Mouse (Mus musculus): ENCODE measurements around the gene Il18r1.

Gene Il18r1

DNA sequence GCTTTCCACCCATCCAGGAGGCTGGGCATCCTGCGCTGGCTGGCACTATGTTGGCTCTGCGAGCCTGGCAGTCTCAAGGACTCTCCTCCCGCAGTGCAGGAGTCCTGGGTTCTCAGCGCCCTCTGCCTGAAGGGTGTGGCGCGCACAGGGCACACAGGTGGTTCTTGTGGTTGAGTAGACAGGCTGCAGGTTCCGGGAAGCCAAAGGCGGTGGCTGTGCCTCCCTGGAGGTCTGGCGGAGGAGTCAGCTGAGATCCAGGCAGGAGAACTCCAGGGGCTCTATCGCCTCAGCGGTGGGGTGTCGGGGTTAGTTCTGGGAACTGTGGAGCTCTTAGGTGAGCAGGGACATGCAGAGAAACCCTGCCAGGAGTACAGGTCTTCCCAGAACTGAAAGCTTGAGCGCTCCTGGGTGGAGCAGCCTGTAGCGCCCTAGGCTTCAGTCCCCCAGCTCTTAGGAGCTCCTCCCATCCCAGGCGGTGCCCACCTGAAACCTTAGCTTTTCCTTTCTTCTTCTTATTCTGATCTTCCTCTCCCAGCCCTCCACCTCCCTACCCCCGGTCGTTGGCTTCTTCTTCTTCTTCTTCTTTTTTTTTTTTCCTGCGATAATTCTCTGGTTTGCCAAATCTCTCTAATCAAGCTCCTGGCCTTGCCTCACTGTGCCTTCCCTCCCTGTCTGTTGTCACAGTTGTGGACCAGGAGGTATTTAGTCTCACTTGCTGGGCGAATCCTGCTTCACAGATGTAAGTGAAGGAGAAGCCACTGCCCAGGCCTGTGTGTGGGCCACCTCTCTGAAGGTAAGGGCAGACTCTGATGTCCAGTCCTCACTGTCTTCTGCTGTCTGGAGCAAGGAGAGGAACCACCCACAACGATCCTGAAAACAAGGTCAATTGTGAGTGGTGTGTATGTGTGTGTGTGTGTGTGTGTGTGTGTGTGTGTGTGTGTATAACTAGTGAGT is at the start of gene Il18r1:
Il18r1 (plus strand) TSS at position 76 of the 954 bp plus-strand sequence.
- in situ Hi-C loops (cut with MboI, MseI), result loop anchor here (5.0 kb wide), 2 partner anchors 47 to 83 kb away; no protein-coding TSS in a partner anchor

DNA sequence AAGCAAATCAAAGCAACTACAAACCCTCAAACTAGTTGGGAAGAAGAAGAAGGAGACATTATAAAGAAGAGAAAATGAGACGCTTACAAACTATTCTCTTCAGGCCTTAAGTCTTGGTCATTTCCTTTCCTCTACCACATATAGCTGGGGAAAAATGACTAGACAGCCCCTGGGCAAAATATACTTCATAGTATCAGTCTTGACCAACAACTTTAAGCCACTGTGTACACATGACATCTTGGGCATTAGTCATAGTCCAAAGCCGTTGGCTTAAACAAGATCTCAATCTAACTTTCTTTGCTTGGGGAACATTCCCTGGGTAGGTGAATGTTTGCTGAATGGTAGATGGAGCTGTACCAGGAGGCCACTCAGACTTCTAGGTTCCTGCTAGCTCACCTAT is 48.3 kb upstream of the Il18r1 start:
- in situ Hi-C loops (cut with MboI, MseI), result no loop called here

DNA sequence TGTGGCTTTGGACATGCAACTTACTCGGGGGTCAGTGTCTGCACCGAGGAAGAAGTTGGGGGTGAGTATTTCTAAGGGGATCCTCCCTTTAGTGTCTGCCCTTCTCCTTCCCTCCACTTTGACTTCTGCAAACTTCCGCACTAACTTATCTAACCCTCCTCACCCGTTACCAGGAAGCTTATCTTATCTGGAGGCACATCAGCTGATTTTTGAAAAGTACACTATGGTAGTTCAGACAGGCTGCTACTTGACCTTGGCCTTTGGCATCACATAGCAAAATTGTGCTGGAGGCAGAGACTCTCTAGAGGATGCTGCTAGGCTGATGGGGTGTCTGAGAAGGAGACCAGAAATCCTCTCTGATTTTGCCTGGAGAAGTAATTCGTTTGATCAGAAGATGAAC is 46.8 kb upstream of the Il18r1 start:
- in situ Hi-C loops (cut with MboI, MseI), result no loop called here

DNA sequence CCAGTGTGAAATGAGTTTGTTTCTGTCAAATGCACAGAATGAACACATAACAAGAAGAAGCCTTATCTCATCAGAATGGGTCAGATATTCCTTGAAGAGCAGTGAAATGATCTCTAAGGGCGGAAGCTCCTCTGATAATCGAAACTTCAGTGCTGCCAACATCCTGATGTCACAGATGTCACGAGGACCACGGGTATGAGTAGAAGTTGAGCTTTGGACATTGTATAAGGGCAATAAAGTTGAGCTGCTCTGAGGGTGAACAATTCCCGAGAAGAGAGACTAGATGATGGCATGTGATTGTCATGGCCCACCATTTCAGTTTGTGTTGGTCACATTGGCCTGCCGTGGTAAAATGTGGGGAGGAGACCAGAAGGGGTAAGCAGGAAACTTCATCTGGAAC is 41.5 kb upstream of the Il18r1 start:
- in situ Hi-C loops (cut with MboI, MseI), result no loop called here

DNA sequence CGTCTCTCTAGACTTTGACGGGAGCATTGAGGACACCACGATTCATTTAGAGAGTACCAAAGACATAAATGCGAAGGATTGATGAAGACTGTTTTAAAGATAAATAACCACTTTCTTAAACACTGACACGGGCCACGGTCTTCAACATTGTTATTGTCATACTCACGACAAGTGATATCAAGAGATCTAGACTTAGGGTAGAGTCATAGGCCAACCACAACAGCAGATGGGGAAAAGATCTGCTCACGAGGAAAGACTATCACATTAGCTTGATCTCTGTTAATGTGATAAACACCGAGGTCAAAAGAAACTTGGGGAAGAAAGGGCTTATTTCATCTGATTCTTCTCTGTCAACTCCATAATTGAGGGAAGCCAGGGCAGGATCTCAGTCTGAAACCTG is 38.1 kb upstream of the Il18r1 start:
- in situ Hi-C loops (cut with MboI, MseI), result no loop called here

DNA sequence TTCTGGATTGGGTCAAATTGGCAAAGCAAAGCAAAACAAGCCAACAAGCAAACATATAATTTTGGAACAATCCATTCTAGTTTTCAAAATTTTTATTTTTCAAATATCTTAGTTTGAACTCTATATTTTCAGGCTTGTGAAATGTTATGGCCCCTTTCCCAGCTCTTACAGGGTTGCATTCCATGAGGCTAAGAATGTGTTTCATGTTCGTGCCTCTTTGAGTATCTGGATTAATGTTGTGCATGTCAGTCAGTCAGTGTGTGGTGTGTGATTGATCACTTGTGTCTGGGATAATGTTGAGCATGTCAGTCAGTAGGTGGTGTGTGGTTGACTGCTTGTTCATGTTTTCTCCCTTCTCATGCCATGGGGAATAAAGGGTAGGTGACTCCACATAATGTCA is 37.5 kb upstream of the Il18r1 start:
- in situ Hi-C loops (cut with MboI, MseI), result no loop called here

DNA sequence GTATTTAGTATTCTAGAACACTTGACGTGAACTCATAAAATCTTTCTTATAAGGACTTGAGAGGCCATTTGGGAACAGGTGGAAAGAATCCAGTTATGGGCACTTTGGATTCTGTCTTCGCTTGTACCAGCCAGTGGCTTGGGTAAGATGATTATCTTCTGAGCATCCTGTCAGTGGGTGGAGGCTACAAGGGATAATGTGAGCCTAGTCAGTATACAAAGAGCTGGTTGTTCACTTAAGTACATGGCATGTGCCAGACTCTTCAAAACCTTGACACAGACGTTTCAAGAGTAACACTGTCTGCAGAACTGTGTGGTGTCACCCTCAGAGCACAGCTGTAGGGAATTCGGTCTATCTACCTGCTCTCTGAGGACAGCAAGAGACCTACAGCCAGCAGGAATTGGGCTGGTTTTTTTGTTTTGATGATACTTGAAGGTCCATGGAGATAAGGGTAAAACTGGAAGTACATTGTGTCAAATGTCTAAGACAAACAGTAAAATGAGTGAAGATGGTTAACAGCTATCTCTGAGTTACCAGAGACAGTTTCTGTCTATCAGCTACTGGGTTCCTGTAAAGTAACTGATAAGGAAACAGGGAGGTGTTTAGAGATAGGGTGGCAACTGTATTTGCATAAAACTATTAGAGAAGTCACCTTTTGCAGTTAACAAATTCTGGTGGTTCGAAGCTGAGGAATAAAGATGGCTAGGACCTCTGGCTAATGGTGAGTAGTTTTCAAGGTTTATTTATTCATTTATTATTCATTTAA is 36.3 kb upstream of the Il18r1 start, which contains the start of gene Il1rl1:
Il1rl1 (plus strand) TSS at position 661 of the 766 bp plus-strand sequence.
- in situ Hi-C loops (cut with MboI, MseI), result no loop called here

DNA sequence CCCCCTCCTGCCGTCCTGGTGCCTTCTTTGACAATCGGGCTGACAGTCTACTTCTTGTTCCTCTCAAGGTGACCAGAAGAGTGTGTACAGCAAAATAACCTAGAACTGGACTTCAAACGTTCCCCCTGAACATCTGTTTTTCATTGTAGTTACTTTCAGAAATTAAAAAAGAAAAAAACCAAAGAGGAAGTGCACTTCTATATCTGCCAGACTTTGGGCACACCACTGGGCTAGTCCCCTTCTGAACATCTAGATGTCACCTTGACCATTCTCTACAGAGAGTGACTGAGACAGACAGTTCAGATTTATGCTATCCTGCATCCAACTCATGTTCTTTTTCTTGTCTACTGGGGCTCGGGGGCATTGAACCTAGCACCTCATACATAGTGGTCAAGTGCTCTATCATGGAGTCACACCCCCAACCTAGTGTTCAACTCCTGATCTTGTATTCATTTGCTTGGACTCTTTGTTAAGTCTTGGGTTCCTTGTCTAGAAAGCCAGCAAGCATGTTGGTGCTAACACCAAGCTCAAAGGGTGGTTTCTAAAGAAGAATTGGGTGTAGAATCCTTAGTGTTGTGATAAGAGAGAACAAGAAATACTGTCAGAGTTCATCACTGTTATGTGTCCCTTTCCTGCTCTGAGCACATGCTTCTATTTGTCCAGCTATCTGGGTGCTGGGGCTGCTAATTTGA is 35.1 kb upstream of the Il18r1 start:
- in situ Hi-C loops (cut with MboI, MseI), result no loop called here

DNA sequence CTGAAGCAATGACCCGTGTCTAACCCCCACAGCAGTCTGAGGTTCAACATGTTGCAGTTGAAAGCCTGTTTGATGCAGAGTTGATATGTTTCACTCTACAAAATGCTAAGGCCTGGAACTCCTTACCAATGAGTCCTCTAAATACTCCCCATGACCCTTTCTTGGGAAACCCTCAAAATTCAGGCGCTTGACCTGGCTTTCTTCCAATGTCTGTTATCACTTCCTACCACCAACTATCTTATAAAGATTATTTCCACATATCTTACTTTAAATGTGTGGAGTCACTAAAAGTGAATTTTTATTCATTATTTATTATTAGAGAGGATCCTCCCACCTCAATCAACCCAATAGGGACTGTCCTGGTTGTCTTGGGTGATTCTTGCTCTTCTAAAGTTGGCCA is 33.2 kb upstream of the Il18r1 start:
- in situ Hi-C loops (cut with MboI, MseI), result no loop called here

DNA sequence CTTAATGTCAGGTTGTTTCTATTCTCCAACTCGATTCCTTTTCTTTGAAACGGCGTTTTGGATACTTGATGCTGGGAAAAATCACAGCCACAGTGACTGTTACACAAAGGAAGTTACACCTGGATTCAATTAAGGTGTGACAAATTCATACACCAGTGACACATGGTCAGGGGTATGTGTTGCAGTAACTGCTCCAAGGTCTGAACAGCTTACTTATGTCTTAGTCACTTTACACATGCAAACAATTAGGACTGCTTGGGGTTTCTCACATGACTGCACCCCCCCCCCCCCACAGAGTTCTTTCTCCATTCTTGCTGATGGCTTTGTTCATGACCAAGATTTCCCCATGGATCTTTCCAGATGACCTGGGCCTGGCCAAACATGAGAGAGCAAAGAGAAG is 29.4 kb upstream of the Il18r1 start:
- in situ Hi-C loops (cut with MboI, MseI), result no loop called here

DNA sequence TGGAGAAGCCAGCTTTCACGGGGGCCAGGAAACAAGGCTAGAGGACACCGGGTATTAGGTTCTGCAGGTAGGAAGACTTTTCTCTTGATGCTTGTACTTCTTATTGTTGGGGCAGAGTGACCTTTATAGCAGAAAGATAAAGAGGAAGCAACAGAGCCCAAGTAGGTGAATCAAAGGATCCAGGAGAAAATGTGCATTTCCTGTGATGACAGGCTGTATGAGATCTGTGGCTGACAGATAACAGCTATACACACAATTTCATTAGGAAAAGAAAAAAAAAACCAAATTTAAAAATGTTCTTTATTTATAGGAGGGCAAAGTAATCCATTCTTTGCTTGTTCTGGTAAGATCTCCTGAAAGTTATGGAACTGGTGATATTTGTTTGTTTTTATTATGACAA is 28.0 kb upstream of the Il18r1 start:
- in situ Hi-C loops (cut with MboI, MseI), result no loop called here

DNA sequence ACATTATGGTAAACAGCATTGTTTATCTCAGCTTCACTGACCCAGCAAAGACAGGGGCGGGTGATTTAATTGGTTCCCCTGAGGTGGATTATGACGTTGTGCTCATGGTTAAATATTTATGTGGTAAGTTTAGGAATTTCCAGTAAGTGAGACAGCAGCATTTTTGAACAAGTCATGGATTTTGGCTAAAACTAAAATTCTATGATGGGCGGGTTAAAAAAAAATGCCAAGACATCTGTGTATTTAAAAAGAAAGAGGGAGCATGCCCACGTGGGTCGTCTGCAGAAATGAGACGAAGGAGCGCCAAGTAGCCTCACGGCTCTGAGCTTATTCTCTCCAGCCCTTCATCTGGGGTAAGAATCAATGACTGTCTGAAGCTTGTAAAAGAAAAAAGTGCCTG is 25.8 kb upstream of the Il18r1 start:
- in situ Hi-C loops (cut with MboI, MseI), result no loop called here

DNA sequence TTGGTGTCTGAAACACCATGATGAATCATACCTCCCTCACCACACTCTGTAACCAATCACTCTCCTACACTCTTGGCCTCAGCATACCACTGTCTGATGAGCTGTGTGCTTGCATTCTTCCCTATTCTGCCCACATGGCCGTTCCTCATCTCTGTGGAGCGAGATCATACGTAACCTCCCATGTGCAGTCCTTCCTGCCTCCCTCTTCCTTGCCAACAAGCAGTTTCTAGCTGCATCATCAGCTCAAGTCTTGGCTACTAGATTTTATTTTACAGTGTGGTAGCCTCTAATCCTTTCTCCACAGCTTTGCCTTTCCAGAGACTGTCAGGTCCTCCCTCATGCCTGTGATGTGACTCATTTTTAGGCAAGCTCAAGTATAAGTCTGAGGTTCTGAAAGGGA is 20.6 kb upstream of the Il18r1 start:
- in situ Hi-C loops (cut with MboI, MseI), result no loop called here

DNA sequence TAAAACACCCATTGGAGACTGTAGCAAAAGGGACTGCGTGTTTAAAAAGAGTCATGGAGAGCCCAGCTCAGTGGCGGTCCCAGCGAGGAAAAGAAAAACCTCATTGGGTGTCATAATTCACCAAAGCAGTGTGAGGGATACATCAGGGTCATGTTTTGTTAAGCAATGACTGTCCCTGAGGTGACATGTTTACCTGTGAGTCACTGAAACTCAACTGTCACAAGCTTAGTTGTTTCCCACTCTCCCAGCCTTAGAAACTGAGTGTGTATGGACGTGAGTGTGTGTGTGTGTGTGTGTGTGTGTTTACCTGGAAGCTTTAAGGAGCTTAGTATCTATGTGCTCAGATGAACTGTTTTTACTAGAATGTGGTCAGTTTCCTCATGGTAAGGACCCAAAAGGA is 2.0 kb downstream of the Il18r1 start:
- in situ Hi-C loops (cut with MboI, MseI), result loop anchor here (5.0 kb wide), 2 partner anchors 45 to 85 kb away; no protein-coding TSS in a partner anchor

DNA sequence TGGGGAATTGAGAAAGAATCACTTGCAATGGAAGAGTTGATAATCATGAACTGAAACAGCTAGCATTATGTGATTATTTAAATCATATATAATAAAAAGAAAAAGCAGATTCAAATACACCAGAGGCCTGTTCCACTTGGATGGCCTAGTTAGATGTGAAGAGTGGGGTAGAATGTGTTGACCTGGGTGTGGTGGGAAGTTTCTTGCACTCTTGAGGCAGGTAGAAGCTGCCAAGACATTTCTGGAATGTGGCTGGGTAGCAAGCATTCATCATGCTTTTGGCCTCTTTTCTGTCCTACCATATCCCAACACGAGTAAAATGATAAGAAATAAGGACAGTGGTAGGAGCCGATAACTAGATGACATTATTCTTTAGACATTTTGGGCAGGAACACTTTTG is 3.5 kb downstream of the Il18r1 start:
- in situ Hi-C loops (cut with MboI, MseI), result loop anchor here (5.0 kb wide), 2 partner anchors 43 to 87 kb away; no protein-coding TSS in a partner anchor

DNA sequence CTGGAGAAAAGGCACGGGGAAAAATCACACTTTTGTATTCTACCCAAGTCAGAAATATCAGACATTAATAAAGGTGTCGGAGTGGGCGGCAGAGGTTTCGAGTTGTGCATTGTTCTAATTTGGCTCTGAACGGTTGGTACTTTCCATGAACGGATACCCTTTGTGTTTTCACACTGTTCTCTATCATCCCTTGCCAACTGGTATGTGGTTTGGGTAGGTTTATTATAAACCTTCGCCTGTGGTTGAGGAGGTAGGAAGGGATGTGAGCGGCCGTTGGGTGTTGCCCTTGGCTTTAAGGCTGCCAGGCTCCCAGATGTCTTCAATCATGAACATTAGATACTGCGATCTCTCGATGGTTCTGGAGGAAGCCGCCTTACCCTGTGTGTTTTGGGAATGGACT is 4.5 kb downstream of the Il18r1 start:
- in situ Hi-C loops (cut with MboI, MseI), result loop anchor here (5.0 kb wide), 2 partner anchors 42 to 88 kb away; no protein-coding TSS in a partner anchor

DNA sequence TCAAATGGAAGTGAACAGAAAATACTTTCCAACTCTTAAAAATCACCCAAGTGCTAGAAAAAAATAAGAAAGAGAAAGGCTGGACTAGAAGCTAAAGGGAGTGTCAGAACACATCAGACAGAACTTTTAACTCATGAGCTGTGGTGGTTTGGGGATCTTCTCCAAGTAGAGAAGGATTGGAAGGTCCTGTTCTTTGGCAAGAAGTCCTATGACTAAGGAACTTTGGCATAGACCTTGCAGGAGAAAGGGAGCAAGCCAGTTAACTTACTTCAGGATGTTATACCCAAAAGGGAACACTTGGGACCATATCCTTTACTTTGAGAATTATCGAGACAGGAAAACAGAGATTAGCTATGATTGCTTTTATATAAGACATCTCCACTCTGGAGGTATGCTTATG is 7.0 kb downstream of the Il18r1 start:
- in situ Hi-C loops (cut with MboI, MseI), result no loop called here

DNA sequence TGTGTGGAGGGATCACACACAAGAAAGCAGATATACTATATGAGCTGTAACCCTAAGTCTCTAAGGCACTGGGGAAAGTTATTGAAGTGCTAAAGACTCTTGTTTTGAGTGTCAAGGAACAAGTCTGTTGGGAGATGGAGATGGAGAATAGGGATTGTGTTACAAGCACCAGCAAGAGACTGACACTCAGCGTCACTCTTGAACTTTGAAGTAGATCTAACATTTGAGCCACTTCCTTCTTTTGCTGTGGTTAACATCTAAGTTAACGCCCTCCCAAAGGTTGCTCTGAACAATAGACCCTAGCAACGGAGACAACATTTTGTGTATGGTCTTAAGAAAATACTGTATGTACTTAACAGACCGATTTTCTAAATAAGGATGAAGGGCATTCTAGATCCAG is 8.3 kb downstream of the Il18r1 start:
- in situ Hi-C loops (cut with MboI, MseI), result no loop called here

DNA sequence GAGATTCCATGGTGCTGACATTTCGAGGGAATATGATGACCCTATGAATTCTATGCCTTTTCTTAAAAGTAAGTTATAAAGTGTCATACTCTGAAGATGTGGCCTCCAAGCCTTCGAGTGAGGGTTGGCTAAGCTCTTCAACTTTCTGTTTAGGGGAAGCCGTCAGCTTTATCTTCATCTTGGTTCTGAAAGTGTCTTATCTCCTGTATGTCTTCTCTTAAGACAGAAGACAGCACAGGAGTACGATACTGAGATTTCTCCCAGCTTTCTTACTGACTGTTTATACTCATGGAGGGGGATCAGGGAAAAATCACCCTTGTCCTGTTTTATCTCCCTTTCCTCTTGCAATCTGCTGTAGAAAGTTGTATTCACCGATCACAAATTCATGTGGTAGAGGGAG is 9.0 kb downstream of the Il18r1 start:
- in situ Hi-C loops (cut with MboI, MseI), result no loop called here

DNA sequence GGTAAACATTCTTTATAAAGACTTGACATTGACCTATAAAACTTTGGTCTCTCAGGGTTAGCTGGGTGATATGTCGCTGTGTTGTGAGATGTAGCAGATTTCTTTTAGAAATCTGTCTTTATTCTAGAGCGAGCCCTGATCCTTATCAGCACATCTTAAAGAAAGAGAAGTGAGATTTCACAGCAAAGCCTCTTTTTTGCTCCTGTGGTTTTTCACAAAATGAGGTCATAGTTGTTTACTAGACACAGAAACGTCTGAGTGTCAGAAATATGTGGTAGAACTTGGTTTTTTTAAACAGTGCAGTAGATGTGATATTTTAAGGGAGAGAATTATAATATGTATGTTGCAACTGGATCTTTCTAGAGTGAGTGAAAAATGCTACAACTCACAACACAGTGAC is 10.3 kb downstream of the Il18r1 start:
- in situ Hi-C loops (cut with MboI, MseI), result no loop called here

DNA sequence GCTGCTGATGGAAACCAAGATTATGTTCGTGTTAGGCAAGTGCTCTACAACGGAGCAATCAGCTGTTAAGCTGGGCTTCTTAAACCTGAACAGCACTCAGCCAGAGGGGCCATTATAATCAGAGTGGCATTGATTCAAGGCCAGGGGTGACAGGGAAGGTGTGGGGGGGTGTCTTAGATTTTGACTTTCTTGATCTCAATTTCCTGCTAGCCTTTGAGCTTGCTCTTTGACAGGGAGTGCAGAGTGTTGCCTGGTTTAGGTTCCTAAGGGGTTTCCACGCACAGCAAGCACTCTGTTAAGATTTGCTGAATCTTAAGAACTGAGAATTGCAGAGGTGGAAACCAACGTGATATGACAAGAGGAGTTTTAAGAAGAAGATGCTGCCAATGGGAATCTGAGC is 11.4 kb downstream of the Il18r1 start:
- in situ Hi-C loops (cut with MboI, MseI), result no loop called here

DNA sequence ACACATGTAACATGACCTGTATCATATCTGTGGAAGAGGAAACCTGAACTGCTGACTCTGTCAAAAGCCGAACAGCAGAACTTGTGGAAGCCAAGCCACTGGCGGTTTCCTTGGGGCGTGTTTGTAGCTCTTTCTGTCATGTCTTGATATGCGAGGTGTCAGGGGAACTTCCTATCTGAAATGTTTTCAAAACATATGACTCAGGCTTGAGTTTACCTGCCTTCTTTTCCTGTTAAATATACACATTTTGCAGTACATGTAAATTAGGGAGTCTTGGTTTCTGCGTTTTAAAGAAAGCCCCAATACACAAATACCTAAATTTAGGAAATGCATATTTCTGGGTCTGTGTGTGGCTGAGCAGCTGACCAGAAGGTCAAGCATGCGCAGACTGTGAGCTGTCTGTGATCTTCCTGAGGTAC is 14.2 kb downstream of the Il18r1 start:
- in situ Hi-C loops (cut with MboI, MseI), result no loop called here
